Mouse (Mus musculus): ENCODE measurements at regions not wholly inside any gene's neighbourhood (a gene's known extent, or its start where the extent isn't known, plus 50 kb on each side); places are given as distances from the start of the nearest gene placed in this dataset.

GRCm38 (mm10) chr7:111270874-111271273, 188.0 kb upstream of the Eif4g2 start:
- TF ChIP-seq CTCF (IDR thresholded peaks at IDR 0.05; ENCODE audit: borderline replicate concordance, control insufficient read depth, extremely low read depth, insufficient read depth, low read length, poor library complexity) (no peak), POLR2A (IDR thresholded peaks at IDR 0.05; ENCODE audit: control insufficient read depth, extremely low read depth, insufficient read depth, low read length, poor library complexity) (no peak)

All from thymus, adult 2 months (tissue).